Mouse (Mus musculus) duodenum, adult 2 months (tissue): ENCODE data around the gene Snapc1. TPM values are rescaled to one million over a fixed set of nuclear protein-coding genes. Genes with fewer than 3 reads are reported as not detected.

Source experiments
- polyA plus RNA-seq: library from polyadenylated mRNA; depleted of rRNA; stranded (reverse); fragments of >200 nt; gene quantifications from 2 replicates; pipeline ENCODE4 v1.2.3, GENCODE M21; 2012; ENCODE audit warnings: low replicate concordance; rRNA removed

Snapc1 gene
- 2.9 and 6.3 TPM in 2 replicates for polyA plus RNA-seq

DNA sequence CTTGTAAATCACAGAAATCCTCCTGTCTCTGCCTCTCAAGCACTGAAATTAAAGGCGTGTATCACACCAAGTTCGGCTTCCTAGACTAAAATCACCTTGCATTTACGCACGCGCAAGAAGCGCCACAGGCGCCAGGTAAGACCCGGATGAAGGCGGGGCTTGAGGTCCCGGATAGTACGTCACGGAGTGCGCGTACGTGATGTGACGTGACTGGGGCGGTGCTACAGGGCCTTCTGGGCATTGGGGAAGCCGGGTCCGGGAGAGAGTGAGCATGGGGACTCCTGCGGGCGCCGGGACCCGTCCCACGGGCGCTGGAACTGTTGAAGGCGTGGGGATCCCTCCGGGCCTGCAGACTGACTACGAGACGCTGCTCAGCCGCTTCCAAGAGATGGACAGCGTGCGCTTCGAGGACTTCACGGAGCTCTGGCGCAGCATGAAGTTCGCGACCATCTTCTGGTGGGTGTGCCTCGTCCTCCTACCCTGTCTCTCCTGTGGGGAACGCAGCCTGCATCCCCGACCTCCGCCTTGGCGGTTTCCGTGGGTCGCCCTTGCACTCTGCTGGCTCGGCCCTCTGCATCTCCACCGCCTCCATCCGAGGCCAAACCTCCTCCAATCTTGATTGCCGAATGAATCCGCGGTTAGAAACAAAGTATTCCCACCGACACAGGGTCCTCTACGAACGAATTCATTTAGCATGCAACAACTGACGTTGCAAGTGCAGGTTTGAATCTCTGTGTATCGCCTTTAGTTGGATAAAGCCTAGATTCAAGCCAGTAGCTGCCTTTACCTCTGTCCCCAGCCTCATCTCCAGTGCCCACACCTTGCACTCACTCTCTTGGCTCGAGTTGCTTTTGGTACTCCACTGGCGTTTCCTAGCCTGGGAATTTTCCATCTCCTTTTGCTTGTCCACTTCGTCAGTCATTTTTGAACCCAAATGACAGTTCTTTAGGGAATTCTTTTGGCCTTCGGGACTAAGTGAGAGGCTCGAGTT lies at the start of gene Snapc1:
Gene Snapc1 (plus strand): TSS at position 191 of the 991 bp plus-strand sequence.

DNA sequence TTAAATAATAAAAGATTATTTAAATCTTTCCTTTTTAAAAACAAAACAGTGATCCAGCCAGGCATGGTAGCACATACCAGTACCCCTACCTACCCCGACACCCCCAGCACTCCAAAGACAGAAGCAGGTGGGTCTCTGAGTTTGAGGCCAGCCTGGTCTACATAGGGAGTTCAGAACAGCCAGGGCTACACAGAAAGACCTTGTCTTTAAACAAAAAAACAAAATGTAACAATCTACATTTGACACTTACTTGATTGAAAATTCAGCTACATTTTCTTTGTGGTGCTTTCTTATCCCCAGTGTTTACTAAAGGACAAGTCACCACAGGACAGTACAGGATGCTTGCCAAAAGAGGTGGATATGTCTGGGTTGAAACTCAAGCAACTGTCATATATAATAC lies 26.9 kb upstream of the Snapc1 start, which contains the start of gene Gm49321:
Gene Gm49321 (plus strand): TSS at position 301 of the 400 bp plus-strand sequence.

DNA sequence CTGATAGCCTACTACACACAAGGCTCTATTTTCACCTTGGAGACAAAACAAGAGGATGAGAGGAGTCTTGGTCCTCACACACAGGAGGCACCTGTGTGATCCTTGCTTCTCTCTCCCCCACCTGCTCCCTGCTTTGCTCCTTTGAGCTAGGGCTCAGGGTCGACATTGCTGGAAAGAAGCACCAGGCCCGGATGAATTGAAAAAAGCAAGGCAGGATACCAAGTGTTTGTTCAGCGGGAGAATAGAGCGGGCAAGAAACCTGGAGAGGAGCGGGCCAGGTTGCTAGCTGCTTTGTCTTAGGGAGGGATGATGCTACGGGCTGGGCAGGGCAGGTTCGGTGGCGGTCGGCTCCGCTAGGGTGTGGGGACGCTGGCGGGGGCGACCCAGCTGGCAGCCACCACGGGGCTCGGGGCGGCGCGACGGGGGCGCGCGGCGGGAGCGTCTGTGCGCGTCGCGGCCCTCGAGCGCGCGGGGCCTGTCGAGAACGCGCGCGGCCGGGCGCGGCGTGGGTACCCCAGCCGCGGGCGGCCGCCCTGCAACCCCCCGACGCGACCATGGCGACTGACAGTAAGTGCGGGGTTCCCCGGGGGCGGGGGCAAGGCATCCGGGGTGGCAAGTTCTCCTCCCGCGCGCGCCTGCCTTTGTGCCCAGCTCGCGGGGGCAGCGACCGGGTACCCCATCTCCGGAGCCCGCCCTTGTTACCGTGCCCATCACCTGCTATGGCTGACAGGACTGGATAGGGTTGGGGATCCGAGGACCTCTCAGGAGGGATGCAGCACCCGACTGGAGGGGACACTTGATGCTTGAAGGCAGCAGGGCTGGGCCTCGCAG lies 33.2 kb downstream of the Snapc1 start, which contains the start of gene Syt16:
Gene Syt16 (plus strand): TSS at position 365 of the 831 bp plus-strand sequence.

Other genes starting within 250 kb of the Snapc1 start
- gene Hif1a, start 63.1 kb upstream of the Snapc1 start, polyA plus RNA-seq: 9.4 and 23.2 TPM in 2 replicates
- not detected in 2 replicates for gene Gm49321, start 26.8 kb upstream of the Snapc1 start, polyA plus RNA-seq
- 0.05 and 0.77 TPM in 2 replicates for gene Syt16, start 33.2 kb downstream of the Snapc1 start, polyA plus RNA-seq